Mouse (Mus musculus): ENCODE results near the gene Wnt8b. TPM values are rescaled to one million over a fixed set of nuclear protein-coding genes. Genes with fewer than 3 reads are reported as not detected.

Gene Wnt8b
- total and polyA plus RNA-seq, 3 experiments: 0.07 TPM; not detected in 2

- dilution Hi-C loops (cut with MboI; ENCODE audit: extremely low pct_ligation_motif_present, extremely low pct_unique_long_range_greater_than_20kb, low sequenced_read_pairs): no loop called here
- Histone ChIP-seq H3K4me1 (ENCODE audit: control insufficient read depth in 1 of 2, insufficient read depth in 2 of 2) (peaks cover 4 to 5% of the 10 kb centered on the region in 2 experiments; a peak in 2 of 4 replicates), H3K4me2 (ENCODE audit: insufficient read depth, low read depth, poor library complexity, severe bottlenecking) (no peak overlapping the region), H3K36me3 (replicated peaks in 1 of 2; ENCODE audit: control insufficient read depth in 1 of 2, insufficient read depth in 1 of 2, low read length in 1 of 2) (no peaks in the 10 kb centered on the region), H3K9ac (ENCODE audit: insufficient read depth, low read depth) (no peak overlapping the region), H3K4me3 (replicated peaks in 1 of 3; ENCODE audit: low read depth in 2 of 3, low read length in 2 of 3, poor library complexity in 1 of 3) (no peak overlapping the region), H3K9me3 (replicated peaks; ENCODE audit: low read length) (peaks cover 9% of the 10 kb centered on the region), H3K27ac (ENCODE audit: insufficient read depth, low read depth) (no peak overlapping the region), H3K79me2 (replicated peaks; ENCODE audit: control insufficient read depth, extremely low read depth, insufficient read depth, poor library complexity, severe bottlenecking) (no peaks in the 10 kb centered on the region), H3K27me3 (replicated peaks) (peaks cover 16% of the 10 kb centered on the region)
- DNase-seq (ENCODE audit: extremely low read depth): peak; percentile 91
- in situ Hi-C loops (cut with MboI; ENCODE audit: low pct_ligation_motif_present, low pct_unique_long_range_greater_than_20kb, low sequenced_read_pairs): no loop called here
- TF ChIP-seq TBP (conservative IDR thresholded peaks at IDR 0.05; ENCODE audit: low read depth, low read length) (no peak), POLR2A (IDR thresholded peaks at IDR 0.05; ENCODE audit: low read depth, low read length) (no peak), RAD21 (IDR thresholded peaks at IDR 0.05; ENCODE audit: low read depth, low read length) (peak; percentile 67), EP300 (IDR thresholded peaks at IDR 0.05; ENCODE audit: low read length) (no peak), PAX5 (IDR thresholded peaks at IDR 0.05; ENCODE audit: low read length) (no peak), ZMIZ1 (IDR thresholded peaks at IDR 0.05; ENCODE audit: low read depth, low read length) (no peak), E2F4 (IDR thresholded peaks at IDR 0.05; ENCODE audit: insufficient replicate concordance, low read depth, low read length) (no peak), JUN (IDR thresholded peaks at IDR 0.05; ENCODE audit: insufficient read depth, low read depth, low read length) (no peak), MAZ (IDR thresholded peaks at IDR 0.05; ENCODE audit: low read depth, low read length) (no peak), ZKSCAN1 (IDR thresholded peaks at IDR 0.05; ENCODE audit: borderline replicate concordance, low read depth, low read length) (no peak), MYC (IDR thresholded peaks at IDR 0.05; ENCODE audit: low read depth, low read length) (no peak), SMC3 (IDR thresholded peaks at IDR 0.05; ENCODE audit: low read depth, low read length) (peak; percentile 84), MXI1 (IDR thresholded peaks at IDR 0.05; ENCODE audit: low read depth, low read length) (0 out of 2 replicates have a peak, but pooled peaks have one; percentile 33), MEF2A (IDR thresholded peaks at IDR 0.05; ENCODE audit: borderline replicate concordance, low read depth, low read length) (no peak), MAFK (IDR thresholded peaks at IDR 0.05; ENCODE audit: insufficient replicate concordance, low read length) (no peak), TCF12 (IDR thresholded peaks at IDR 0.05; ENCODE audit: low read depth, low read length) (no peak), NRF1 (IDR thresholded peaks at IDR 0.05; ENCODE audit: low read depth, low read length) (no peak), JUND (conservative IDR thresholded peaks at IDR 0.05; ENCODE audit: low read depth, low read length) (no peak), USF2 (conservative IDR thresholded peaks at IDR 0.05; ENCODE audit: low read depth, low read length) (no peak), HCFC1 (IDR thresholded peaks at IDR 0.05; ENCODE audit: low read depth, low read length) (no peak), CHD1 (IDR thresholded peaks at IDR 0.05; ENCODE audit: low read depth, low read length) (no peak), SIN3A (IDR thresholded peaks at IDR 0.05; ENCODE audit: low read length) (0 out of 2 replicates have a peak, but pooled peaks have one; percentile 20), CTCF (conservative IDR thresholded peaks at IDR 0.05 in 1 of 2, IDR thresholded peaks at IDR 0.05 in 1 of 2; ENCODE audit: low read depth in 2 of 2, low read length in 2 of 2) (peak; percentile 65 to 85), NELFE (IDR thresholded peaks at IDR 0.05; ENCODE audit: low read depth, low read length) (no peak), POLR2AphosphoS2 (IDR thresholded peaks at IDR 0.05; ENCODE audit: low read depth, low read length) (no peak)
Measured at GRCm38 (mm10) chr19:44487266-44487665, 6.0 kb upstream of the Wnt8b start.

All from CH12.LX (cell line).